18 mouse cellular contexts compared by ENCODE assay signal in genomic region chr8:124763061-124763460, GRCm38 (mm10). TPM values are rescaled to one million over a fixed set of nuclear protein-coding genes. Genes with fewer than 3 reads are reported as not detected.
"Had no signal": no experiment of that assay in that cellular context is flagged by ENCODE, and none has a peak within 500 bp of the region (broad histone marks: within the 10 kb centered on the region; RNA-seq: fewer than 3 reads in every experiment).

No protein-coding gene starts in this region.

- H3K27me3 ChIP-seq: neural tube, embryonic 12.5 days; neural tube, embryonic 15.5 days; stomach, embryonic 15.5 days had no signal

- H3K36me3 ChIP-seq: neural tube, embryonic 12.5 days; neural tube, embryonic 15.5 days; stomach, embryonic 15.5 days had no signal

- H3K4me3 ChIP-seq: neural tube, embryonic 12.5 days; neural tube, embryonic 15.5 days; stomach, embryonic 15.5 days had no signal

- H3K4me2 ChIP-seq: neural tube, embryonic 12.5 days; neural tube, embryonic 15.5 days; stomach, embryonic 15.5 days had no signal

- H3K27ac ChIP-seq: neural tube, embryonic 12.5 days; neural tube, embryonic 15.5 days; stomach, embryonic 15.5 days; stomach, postnatal 0 days had no signal

- H3K9ac ChIP-seq: neural tube, embryonic 12.5 days; neural tube, embryonic 15.5 days; stomach, embryonic 15.5 days had no signal

- H3K9me3 ChIP-seq: neural tube, embryonic 12.5 days; neural tube, embryonic 15.5 days; stomach, embryonic 15.5 days had no signal

- H3K4me1 ChIP-seq: neural tube, embryonic 12.5 days; stomach, embryonic 15.5 days had no signal

- DNase-seq: retina, postnatal 1 day; right cerebral cortex, adult 18-20 months; right cerebral cortex, postnatal 14 days; right cerebral cortex, postnatal 25 days; right cerebral cortex, postnatal 4 days; spleen, adult 18-20 months; thymus, adult 18-20 months; thymus, adult 2 months; thymus, postnatal 14 days; thymus, postnatal 25 days; thymus, postnatal 36 days; thymus, postnatal 4 days had no signal

RNA-seq across cellular contexts. Expression of gene Trim67, which starts 29.8 kb away (rescaled TPM):
- polyA plus RNA-seq: spleen, adult 2 months; thymus, postnatal 0 days had no signal
